Mouse (Mus musculus) midbrain, embryonic 10.5 days (tissue): ENCODE measurements at regions not wholly inside any gene's neighbourhood (a gene's known extent, or its start where the extent isn't known, plus 50 kb on each side); places are given as distances from the start of the nearest gene placed in this dataset.
A peak's percentile ranks its signal among the peaks of the same experiment; 100 is the strongest.

Experiments used
- DNase-seq: peaks from one replicate; pipeline ENCODE4 v3.0.0-alpha.2; 2017; ENCODE audit warnings: low spot score
- H3K27ac ChIP-seq: fragments of 300-500 bp; sonication (generic); replicated peaks from 2 replicates; pipeline ENCODE4 v1.5.1; 2016; ENCODE audit warnings: mild to moderate bottlenecking
- H3K27me3 ChIP-seq: fragments of 300-500 bp; sonication (generic); 2 replicates; pipeline ENCODE4 v1.6.1; 2016; ENCODE audit warnings: low read depth, mild to moderate bottlenecking; ENCODE audit not compliant: poor library complexity, severe bottlenecking
- H3K36me3 ChIP-seq: fragments of 300-500 bp; sonication (generic); 2 replicates; pipeline ENCODE4 v1.6.1; 2016; ENCODE audit warnings: mild to moderate bottlenecking, moderate library complexity
- H3K4me1 ChIP-seq: fragments of 300-500 bp; sonication (generic); 2 replicates; pipeline ENCODE4 v1.6.1; 2016
- H3K4me3 ChIP-seq: fragments of 300-500 bp; sonication (generic); 2 replicates; pipeline ENCODE4 v1.5.1; 2016; ENCODE audit warnings: mild to moderate bottlenecking, moderate library complexity
- H3K9me3 ChIP-seq: fragments of 300-500 bp; sonication (generic); replicated peaks from 2 replicates; pipeline ENCODE4 v1.6.1; 2016; ENCODE audit warnings: mild to moderate bottlenecking
- WGBS: fragments of 180-500 bp; shearing (Covaris S2); methylation state at CpG from one replicate; pipeline ENCODE4 v1.1.7; 2016; 5-methylcytosine and 5-hydroxymethylcytosine counted together

- H3K27ac ChIP-seq, result no peak overlapping the region
- DNase-seq, result no peak
- no peaks in the 10 kb centered on the region for H3K4me1 ChIP-seq
- no peak overlapping the region for H3K4me3 ChIP-seq
- no peaks in the 10 kb centered on the region for H3K27me3 ChIP-seq
- H3K9me3 ChIP-seq, result no peaks in the 10 kb centered on the region
- H3K36me3 ChIP-seq, result no peaks in the 10 kb centered on the region
Measured at GRCm38 (mm10) chr3:21020297-21020696, 653.3 kb upstream of the Agtr1b start.

- H3K9me3 ChIP-seq, result no peaks in the 10 kb centered on the region
- no peaks in the 10 kb centered on the region for H3K36me3 ChIP-seq
- no peaks in the 10 kb centered on the region for H3K27me3 ChIP-seq
- no peaks in the 10 kb centered on the region for H3K4me1 ChIP-seq
- WGBS, result 85% methylated on average over 1 of the region's 1 CpGs
- H3K4me3 ChIP-seq, result no peak overlapping the region
- no peak overlapping the region for H3K27ac ChIP-seq
- DNase-seq, result no peak
Measured at GRCm38 (mm10) chr3:21009650-21010049, 642.7 kb upstream of the Agtr1b start.

GRCm38 (mm10) chr3:20998295-20998694, 631.3 kb upstream of the Agtr1b start:
- H3K36me3 ChIP-seq, result no peaks in the 10 kb centered on the region
- no peak overlapping the region for H3K4me3 ChIP-seq
- no peaks in the 10 kb centered on the region for H3K9me3 ChIP-seq
- no peaks in the 10 kb centered on the region for H3K4me1 ChIP-seq
- DNase-seq, result no peak
- no peak overlapping the region for H3K27ac ChIP-seq
- no peaks in the 10 kb centered on the region for H3K27me3 ChIP-seq

GRCm38 (mm10) chr3:20989486-20989970, 622.6 kb upstream of the Agtr1b start:
- peaks cover 24% of the 10 kb centered on the region for H3K4me1 ChIP-seq
- H3K27me3 ChIP-seq, result no peaks in the 10 kb centered on the region
- no peak for DNase-seq
- no peak overlapping the region for H3K4me3 ChIP-seq
- no peaks in the 10 kb centered on the region for H3K36me3 ChIP-seq
- H3K27ac ChIP-seq, result no peak overlapping the region
- 0 out of 2 replicates have a peak, but pooled peaks cover 6% of the 10 kb centered on the region for H3K9me3 ChIP-seq
- WGBS, result 64% methylated on average over 2 of the region's 2 CpGs

- Histone ChIP-seq H3K4me1 (peaks cover 30% of the 10 kb centered on the region), H3K9me3 (0 out of 2 replicates have a peak, but pooled peaks cover 6% of the 10 kb centered on the region), H3K4me3 (no peak overlapping the region), H3K36me3 (no peaks in the 10 kb centered on the region), H3K27me3 (no peaks in the 10 kb centered on the region), H3K27ac (peak overlapping the region; percentile 59)
- 0% methylated on average over 1 of the region's 1 CpGs for WGBS
- peak; percentile 19 for DNase-seq
Measured at GRCm38 (mm10) chr3:20986942-20987341, 620.0 kb upstream of the Agtr1b start.

- Histone ChIP-seq H3K27me3 (no peaks in the 10 kb centered on the region), H3K4me3 (no peak overlapping the region), H3K36me3 (no peaks in the 10 kb centered on the region), H3K27ac (peak overlapping the region; percentile 70), H3K9me3 (no peaks in the 10 kb centered on the region), H3K4me1 (peaks cover 30% of the 10 kb centered on the region)
- 0% methylated on average over 1 of the region's 1 CpGs for WGBS
- peak; percentile 51 for DNase-seq
Measured at GRCm38 (mm10) chr3:20986377-20986727, 619.4 kb upstream of the Agtr1b start.

GRCm38 (mm10) chr3:20985682-20986376, 618.9 kb upstream of the Agtr1b start:
- H3K36me3 ChIP-seq, result no peaks in the 10 kb centered on the region
- peak overlapping the region; percentile 70 for H3K27ac ChIP-seq
- no peaks in the 10 kb centered on the region for H3K27me3 ChIP-seq
- 43% methylated on average over 4 of the region's 4 CpGs for WGBS
- no peak overlapping the region for H3K4me3 ChIP-seq
- no peak for DNase-seq
- no peaks in the 10 kb centered on the region for H3K9me3 ChIP-seq
- peaks cover 30% of the 10 kb centered on the region for H3K4me1 ChIP-seq

GRCm38 (mm10) chr3:20984146-20984545, 617.2 kb upstream of the Agtr1b start:
- peaks cover 27% of the 10 kb centered on the region for H3K4me1 ChIP-seq
- H3K9me3 ChIP-seq, result no peaks in the 10 kb centered on the region
- H3K27ac ChIP-seq, result no peak overlapping the region
- DNase-seq, result no peak
- WGBS, result 44% methylated on average over 1 of the region's 1 CpGs
- H3K4me3 ChIP-seq, result no peak overlapping the region
- H3K27me3 ChIP-seq, result no peaks in the 10 kb centered on the region
- H3K36me3 ChIP-seq, result no peaks in the 10 kb centered on the region

GRCm38 (mm10) chr3:20973077-20973476, 606.1 kb upstream of the Agtr1b start:
- no peaks in the 10 kb centered on the region for H3K36me3 ChIP-seq
- H3K4me3 ChIP-seq, result no peak overlapping the region
- WGBS, result 67% methylated on average over 1 of the region's 1 CpGs
- no peak overlapping the region for H3K27ac ChIP-seq
- no peaks in the 10 kb centered on the region for H3K27me3 ChIP-seq
- H3K9me3 ChIP-seq, result no peaks in the 10 kb centered on the region
- DNase-seq, result no peak
- no peaks in the 10 kb centered on the region for H3K4me1 ChIP-seq
